Mouse (Mus musculus) cerebellum, postnatal 10 days (tissue): ENCODE measurements around the gene Ddx41.
"Not testable (repeated sequence)": the region's sequence is repeated elsewhere in the genome, so short reads cannot be mapped to it uniquely, and the experiment has no call there.

ENCODE experiments used
- DNase-seq, 2 experiments: peaks; one replicate each; pipeline ENCODE4 v3.0.0; 2021; ENCODE audit warnings: mixed read lengths in 2 of 2

Gene Ddx41

DNA sequence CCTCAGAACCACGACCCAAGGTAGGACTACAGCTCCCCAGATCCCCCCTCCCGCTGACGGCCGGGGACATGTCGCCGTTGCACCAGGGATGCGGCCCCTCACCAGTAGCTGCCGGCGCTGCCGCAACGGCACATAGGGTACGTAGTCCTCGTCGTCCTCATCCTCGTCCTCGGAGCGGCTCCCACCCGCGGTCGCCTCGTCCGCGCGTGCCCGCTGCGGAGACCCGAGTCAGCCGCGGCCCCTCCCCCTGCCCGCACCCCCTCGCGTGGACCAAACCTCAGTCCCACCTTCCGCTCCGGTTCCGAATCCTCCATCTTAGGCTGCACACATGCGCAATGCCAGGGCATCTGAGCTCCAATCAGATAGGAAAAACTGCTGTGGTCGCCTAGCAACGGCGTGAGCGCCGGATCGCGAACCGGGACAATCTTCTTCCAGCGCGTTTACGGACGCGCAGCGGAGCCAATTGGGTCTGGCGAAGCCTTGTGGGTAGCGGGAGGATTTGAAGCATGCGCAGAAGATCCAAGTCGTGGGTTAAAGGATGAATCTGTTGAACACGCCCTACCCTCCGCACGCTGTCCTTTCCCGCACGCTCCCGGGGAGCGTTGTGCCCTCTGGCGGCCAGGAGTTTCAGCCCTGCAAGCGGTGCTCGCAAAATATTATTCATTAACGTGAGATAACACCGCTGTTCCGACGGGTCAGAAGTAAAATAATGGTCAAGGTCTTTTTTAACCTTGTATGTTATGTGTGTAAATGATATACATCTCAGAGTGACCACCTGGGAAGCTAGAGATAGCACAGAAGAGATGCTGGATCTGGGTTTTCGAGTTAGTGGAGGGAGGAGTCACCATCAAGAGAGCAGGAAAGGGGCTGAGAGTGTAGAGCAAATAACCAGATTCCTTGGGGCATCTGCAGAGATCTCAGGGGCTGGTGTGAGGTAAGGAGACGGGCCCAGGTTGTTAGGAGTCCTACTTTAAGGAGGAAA lies at the start of gene Ddx41:
Gene Ddx41 (minus strand): TSS at position 465 of the 982 bp plus-strand sequence.
- peak; percentile 98 for DNase-seq

DNA sequence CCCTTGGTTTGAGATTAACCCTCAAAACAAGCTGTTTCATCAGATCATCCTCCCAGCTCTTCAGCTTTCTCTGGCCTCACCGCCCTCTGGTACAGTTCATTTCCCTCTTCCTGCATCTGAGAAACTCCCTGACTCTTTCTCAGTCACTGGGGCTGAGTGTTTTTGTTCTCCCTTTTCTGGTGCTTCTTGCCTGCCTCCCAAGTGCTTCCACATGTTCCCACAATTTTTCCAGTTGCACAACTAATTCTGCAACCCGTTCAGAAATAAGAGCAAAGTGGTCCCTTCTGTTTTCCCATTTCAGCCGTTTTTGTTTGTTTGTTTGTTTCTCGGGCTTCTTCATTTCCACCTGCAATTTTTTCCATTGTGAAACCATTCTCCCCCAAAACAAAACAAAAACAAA lies 41.6 kb upstream of the Ddx41 start:
- no peak for DNase-seq

DNA sequence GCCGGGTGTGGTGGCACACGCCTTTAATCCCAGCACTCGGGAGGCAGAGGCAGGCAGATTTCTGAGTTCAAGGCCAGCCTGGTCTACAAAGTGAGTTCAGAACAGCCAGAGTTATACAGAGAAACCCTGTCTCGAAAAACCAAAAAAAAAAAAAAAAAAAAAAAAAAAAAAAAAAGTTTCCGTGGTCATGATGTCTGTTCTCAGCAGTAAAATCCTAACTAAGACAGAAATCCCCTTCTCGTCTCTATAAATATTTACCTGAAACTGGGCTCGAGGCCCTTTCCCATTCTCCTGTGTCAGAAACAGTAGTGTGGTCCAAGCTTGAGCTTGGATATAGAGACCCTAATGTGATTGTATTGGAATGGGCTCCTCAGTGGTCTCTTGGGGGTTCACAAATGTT lies 40.4 kb upstream of the Ddx41 start:
- not testable (repeated sequence) for DNase-seq

DNA sequence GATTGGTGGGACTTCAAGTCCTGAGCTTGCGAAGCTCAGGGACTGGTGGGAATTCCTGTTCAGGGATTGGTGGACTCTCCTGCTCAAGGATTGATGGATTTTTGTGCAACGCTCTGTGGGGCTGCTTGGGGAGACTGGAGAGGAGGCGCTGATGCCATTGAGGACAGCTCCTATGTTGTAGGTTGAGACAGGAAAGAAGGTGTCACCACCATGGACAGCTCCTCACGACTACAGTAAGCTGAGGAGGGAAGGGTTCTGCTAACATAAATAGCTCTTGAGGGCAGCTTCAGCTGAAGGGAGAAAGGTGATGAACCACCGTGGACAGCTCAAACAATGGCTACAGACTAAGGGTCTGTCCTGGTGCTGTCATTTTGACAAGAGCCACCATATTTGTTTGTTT lies 39.5 kb upstream of the Ddx41 start:
- DNase-seq: no peak

DNA sequence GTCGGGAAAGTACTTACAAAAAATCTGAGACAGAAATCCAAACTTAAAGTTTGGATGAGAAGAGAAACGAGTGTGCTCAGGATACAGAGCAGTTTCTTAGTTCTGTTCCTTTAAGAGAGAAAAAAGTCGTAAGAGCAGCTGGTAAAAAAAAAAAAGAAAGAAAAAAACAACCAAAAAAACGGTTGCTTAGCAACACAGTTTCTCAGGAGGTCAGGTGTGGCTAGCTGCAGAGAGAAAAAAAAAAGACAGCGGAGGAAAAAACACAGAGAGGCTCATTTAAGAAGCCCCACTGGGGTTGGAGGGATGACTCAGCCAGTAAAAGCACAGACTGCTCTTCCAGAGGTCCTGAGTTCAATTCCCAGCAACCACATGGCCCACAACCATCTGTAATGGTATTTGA lies 37.9 kb upstream of the Ddx41 start:
- DNase-seq: no peak

DNA sequence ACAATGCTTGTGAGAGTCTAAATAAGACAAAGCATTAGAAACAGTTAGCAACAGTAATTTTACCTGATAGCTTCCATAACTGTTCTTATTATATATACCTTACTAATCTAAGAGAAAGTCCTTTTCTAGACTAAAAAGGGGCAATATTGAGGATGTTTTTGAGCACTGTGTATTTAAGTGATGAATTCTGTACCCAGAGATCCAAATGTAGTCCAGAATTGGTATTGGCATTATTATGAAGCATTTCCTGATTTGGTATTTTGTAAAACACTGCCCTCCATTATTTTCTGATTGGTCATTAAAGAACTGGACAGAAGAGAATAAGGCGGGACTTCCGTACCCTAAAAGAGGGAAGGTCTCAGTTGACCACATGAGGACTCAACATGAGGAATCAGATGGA lies 37.0 kb upstream of the Ddx41 start, which contains the start of gene Tmed9:
Gene Tmed9 (plus strand): TSS at position 301 of the 400 bp plus-strand sequence.
- DNase-seq: no peak

DNA sequence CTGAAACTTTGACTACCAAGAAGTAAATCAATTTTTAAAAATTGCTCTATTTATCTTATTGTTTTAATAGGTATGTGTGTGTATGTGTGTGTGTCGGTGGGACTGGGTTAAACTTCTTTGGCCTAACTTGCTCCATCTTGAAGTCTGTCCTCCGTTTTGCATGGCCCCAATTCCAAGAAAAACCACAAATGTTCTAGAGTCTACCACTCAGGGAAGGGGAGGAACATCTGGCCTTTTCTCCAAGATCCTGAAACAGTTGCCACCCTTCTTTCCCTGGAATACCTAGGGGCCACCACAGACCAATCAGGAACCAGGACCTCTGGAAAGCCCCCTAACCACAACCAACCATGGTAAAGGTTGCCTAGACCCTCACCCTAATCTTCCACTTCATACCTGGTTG lies 35.5 kb upstream of the Ddx41 start:
- no peak for DNase-seq

DNA sequence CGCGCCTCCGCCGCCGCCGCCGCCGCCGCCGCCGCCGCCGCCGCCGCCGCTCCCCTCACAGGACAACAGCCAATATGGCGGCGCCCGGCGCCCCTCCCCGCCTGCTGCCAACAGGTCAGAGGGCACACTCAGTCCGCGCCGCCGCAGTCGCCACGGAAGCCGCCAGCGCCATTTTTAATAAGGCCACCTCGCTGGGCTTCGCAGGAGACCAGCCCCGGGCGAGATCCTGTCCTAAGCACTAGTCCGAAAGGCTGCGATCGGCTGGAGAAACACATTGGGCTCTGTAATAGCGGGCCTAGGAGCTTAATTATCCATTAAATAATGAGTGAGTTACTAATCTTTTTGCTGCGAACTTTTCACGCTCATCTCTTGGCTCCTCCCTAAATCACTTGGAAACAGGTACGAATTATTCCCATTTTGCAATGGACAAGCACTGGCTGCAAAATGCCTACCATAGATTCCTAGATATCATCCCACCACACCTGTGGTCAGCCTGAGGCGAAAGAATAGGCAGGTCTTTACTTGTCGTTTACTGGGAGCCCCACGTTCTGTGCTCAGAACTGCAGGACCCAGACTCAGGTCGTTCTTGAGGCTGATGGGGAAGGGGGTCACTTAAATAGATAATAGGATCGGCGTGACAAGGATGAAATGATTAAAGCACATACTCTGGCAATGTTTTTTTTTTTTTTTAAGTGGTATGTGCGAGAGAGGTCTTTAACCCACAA lies 34.7 kb upstream of the Ddx41 start, which contains the start of gene Fam193b:
Gene Fam193b (minus strand): TSS at position 94 of the 725 bp plus-strand sequence.
- peak; percentile 97 to 98 for DNase-seq

DNA sequence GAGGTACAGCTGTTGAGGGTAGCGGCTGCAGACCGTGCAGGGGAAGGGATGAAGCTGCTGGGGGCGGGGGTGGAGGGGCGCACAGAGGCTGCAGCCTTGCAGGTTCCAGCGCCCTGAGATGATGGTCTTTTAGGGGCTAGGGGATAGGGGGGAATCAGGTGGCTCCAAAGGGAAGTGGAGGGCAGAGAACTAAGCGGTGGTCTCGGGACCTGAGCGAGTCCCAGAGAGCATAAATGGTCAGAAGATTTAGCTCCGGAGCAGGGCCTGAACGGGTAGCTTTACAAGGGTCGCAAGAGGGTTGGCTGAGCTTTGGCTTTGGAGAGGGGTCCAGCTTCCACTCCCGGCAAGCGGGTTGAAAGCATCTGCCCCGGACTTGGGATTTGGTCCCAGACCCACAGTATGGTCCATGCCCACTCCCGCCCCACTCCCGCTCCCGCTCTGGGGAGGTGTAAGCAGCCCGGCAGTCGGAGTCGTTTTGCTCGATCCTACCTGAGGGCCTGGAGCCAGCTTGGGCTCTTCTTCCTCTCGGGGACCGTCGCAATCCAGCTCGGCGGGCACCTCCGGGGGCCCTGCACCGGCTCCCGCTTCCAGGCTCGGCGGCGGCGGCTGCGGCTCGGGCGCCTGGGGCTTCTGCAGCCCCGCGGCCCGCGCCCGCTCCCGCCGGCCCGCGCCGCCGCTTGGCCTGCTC lies 34.0 kb upstream of the Ddx41 start:
- peak; percentile 74 to 80 for DNase-seq

DNA sequence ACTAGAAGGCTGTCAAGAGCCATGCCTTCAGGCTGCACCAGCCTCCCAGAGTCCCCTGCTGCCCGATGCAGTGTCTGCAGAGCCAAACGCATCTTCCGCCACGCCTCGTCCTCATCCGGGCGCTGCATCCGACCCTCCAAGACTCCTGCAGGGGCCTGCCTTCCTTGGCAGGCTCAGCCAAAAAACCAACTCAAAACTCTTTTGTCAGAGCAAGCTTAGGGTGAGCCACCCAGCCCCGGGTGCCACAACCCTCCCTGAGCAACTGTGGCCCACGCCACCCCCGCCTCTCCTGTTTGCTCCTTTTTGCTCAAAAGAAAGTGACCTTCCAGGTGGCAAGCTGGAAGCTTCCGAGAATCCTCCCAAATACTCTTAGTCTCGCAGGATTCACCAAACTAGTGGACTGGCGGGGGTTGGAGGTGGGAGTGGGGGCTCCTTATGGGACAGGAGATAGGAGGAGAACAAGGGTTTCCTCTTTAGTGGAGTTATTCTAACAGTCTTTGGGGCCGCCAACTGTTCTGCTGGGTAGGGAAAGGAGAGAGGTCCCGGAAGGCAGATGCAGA lies 33.3 kb upstream of the Ddx41 start:
- DNase-seq: peak; percentile 64

DNA sequence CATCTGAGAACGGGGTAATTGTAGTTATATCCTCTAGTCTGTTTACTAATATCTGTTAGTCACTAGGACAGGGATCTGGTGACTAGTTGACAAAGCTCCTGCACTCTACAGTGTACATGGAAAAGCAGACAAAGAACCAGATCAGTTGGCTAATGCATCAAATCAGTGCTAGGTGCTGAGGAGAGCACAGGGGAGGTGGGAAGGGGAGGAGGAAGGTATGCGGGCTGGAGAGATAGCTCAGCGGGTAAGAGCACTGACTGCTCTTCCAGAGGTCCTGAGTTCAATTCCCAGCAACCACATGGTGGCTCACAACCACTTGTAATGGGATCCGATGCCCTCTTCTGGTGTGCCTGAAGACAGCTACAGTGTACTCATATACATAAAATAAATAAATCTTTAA lies 32.1 kb upstream of the Ddx41 start:
- not testable (repeated sequence) for DNase-seq

DNA sequence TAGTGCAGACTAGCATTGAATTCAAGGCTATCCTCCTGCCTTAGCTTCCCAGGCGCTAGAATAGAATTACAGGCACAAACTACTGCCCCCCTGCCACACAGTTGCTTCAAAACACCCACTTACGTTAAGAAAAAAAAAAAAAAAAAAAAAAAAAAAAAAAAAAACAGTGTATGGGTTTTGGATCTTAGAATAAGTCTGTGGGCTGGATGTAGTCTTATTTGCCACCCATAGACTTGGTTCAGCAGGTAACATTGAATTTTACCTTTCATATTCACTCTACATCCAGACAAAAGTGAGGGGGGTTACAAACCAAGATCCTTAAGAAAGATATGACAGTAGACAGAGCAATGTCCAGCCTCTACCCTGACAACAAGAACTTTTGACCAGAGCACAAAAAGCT lies 31.5 kb upstream of the Ddx41 start:
- no peak for DNase-seq

DNA sequence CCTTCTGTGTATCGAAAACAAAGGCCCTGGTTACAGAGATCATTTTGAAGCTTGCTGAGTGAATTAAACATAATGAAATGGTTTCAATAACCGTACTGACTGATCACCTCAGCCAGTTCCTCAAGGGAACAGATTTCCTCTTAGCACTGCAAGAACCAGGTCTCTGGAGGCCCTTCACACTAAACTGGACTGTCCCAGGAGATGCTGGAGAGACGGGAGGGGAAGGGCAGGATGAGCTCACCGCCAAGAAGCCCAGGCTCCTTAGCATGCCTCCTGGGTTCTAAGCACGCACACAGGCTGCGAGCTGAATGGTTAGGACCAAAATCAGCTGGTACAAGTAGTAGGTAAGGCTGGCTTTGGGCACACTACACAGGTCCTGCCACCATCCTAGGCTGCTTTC lies 30.5 kb upstream of the Ddx41 start:
- no peak for DNase-seq

DNA sequence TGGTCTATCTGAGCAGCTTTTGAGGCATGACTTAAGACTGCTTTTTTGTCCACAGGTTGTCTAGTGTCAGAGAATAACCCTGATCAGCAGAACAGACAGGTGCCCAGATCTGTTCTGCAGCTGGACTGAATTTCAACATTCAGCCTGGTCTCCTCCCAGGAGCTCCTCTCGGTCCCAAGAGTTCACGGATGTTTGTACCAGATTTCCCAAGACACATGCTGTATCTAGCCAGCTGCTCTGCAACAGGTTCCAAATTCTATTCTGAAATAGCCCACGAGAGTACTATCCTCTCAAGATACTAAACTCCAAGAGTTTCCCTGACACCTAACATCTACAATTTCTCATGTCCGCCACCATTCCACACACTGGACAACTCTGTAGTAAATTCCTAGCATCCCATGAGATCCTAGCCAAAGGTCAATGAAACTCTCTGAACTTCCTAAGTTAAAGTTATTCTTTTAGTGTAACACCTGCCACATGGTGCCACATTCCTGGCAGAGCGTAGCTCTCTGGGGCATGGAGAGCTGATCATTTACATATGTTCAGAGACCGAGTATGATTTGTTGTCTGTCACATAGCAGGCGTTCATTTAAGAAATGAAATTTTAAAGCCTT lies 26.9 kb upstream of the Ddx41 start:
- DNase-seq: no peak

DNA sequence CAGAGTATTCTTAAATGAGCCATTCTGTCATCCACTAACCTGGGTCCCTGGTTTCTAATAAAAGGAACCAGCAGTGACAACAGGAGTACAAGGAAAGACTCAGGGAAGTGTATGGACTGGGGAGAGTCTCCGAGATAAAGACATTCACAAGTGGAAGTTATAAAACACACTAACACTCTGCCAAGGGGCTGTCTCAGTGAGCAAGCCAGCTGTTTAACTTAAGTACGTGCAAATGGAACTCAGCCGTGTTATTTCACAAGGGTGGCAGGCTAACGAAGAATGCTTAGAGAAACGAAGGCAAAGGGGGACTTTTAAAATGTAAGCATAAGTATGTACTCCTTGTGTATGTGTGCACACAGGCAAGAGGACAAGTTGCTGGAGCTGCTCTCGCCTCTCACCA lies 21.0 kb upstream of the Ddx41 start:
- no peak for DNase-seq

DNA sequence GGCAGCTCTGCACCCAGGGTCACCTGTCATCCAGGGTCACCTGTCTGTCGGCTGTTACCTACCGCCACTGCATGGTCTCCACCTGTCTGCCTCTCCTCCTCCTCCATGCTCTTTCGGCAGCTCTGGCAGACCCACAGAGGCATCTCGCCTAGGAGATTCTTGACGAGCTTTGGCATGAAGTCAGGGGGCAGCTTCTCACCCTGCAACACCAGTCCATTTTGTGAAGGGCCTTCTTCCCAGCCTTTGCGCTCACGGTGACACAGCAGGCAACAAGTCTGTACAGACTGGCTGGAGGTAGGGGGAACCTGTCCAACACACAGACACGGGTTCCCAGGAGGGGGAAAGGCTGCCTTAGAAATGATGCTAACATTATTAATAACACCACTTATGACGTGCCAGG lies 19.5 kb upstream of the Ddx41 start:
- DNase-seq: no peak

DNA sequence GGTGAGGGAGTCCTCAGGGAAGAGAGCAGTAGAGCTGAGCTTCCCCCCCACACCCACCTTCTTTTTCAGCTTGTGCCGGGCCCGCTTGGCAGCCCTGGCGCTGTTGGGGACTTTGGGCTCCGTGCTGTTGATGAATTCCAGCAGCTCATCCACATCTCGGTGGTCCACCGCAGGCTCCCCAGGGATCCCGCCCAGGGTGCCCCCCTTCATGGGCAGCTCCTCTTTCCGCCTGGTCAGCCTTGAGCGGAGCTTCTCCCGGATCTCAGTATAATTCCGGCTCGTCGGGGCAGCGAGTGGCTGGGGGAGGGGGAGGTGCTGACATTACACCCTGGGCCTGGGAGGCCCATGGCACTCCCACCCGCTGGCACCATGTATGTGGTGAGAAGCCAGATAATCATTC lies 12.6 kb upstream of the Ddx41 start:
- DNase-seq: no peak

DNA sequence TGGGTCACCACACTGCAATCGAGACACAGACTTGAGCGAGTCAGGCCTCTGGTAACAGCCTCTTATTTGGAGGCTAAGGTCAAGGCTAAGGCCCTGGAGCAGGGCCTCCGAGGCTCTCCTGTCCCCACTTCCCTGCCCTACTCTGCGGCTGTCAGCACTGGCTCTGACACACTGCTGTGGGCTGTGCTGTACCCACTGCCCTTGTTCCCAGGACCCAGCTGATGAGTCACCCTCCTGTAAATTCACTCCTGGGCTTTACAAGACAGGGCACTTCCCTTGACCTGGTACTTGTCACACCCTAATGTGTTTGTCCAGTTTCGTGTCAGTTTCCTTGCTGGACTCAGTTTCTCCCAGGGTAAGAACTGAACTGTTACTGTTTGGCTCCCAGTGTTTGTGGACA lies 12.0 kb upstream of the Ddx41 start:
- DNase-seq: no peak

DNA sequence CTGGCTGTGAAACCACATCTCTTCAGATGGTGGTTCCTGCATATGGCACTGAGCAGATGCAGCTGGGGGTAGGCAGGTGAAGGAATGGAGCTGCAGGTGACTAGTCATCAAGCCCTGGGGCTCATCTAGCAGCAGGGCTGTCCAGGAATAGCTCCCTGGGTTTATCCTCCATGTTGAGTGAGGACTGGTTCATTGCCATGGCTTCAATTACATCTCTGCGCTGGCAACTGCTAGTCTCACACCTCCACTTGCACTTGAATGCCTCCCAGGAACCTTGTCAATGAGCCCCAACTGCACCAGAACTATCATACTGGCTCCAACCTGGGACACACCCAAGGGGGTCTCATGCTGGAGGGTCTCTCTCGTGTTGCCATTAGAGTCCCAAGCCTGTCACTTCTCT lies 11.5 kb upstream of the Ddx41 start:
- DNase-seq: no peak

DNA sequence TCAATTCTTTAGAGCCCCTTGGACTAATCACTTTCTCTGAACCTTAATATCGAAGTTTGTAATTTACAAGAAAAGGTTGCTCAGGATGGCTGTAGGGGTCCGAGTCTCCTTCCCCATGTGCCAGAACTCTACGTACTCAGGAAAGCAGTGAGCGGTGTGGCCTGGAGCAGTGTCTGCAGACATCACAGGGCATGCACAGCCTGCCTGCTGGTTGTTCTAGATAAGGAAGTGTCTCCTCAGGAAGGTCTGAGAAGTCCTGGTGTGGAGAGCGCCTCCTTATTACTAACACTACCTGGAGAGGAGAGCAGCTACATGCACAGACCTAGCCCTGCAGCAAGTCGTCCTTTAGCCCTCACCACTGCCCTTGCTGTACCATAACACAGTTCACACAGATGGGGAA lies 8.3 kb upstream of the Ddx41 start:
- no peak for DNase-seq

DNA sequence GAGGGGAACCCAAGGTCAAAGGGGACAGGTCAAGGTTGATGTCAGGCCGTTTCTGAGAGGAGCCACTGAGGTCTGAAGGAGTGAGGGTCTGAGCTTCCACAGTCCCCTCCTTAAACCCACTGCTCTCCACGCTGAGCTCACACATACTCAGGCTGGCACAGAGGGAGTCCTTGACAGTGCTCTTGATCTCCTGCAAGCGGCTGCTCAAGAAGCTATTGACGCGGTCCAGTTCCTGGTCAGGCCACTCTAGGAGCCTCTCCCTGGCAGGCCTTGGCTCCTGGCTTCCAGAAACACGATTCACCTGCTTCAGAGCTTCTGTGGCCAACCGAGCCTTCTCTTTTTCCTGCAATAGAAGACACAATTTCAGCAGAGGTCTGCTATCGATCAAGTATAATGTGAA lies 7.0 kb upstream of the Ddx41 start:
- DNase-seq: no peak

DNA sequence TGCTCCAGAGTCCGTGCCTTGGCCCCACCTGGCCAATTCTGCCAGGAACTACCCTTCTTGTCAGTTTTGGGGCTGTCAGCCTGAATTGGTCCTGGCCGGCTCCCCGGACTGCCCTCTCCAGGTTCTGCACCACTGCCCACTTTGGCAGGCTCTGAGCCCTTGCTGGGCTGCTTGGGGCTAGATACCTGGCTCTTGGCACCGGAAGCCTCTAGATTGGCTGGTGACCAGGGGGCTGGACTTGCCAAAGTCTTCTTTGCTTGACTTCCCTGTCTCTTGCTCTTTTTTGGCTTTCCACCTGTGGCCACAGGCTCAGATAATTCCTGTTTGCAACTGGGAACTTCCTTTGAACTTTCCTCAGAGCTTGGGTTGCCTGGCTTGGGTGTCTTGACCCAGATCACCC lies 6.4 kb upstream of the Ddx41 start:
- DNase-seq: peak; percentile 44 to 52
